Mouse (Mus musculus): ENCODE results near the gene Ttf1.

GRCm38 (mm10) chr2:29054991-29055390 is 5.1 kb upstream of the Ttf1 start, which contains the start of gene Cfap77:
- TF ChIP-seq ZC3H11A (IDR thresholded peaks at IDR 0.05; ENCODE audit: low read depth, low read length) (no peak), MXI1 (IDR thresholded peaks at IDR 0.05; ENCODE audit: low read depth, low read length) (peak; percentile 86), SIN3A (IDR thresholded peaks at IDR 0.05; ENCODE audit: low read length) (peak; percentile 100), NELFE (IDR thresholded peaks at IDR 0.05; ENCODE audit: low read depth, low read length) (no peak), MYC (IDR thresholded peaks at IDR 0.05; ENCODE audit: low read depth, low read length) (no peak), POLR2A (IDR thresholded peaks at IDR 0.05; ENCODE audit: control insufficient read depth in 1 of 2, insufficient read depth in 1 of 2, low read depth in 1 of 2, low read length in 2 of 2, poor library complexity in 1 of 2) (no peak), MAX (IDR thresholded peaks at IDR 0.05; ENCODE audit: low read length) (no peak), GATA1 (IDR thresholded peaks at IDR 0.05; ENCODE audit: low read depth, low read length) (no peak), CTCF (IDR thresholded peaks at IDR 0.05 in 2 of 3, conservative IDR thresholded peaks at IDR 0.05 in 1 of 3; ENCODE audit: control insufficient read depth in 1 of 3, insufficient read depth in 1 of 3, low read depth in 2 of 3, low read length in 3 of 3, poor library complexity in 1 of 3, severe bottlenecking in 1 of 3) (no peak)

All from MEL (cell line).